Mouse (Mus musculus): Measurements from ENCODE around the gene Krt35.

DNA sequence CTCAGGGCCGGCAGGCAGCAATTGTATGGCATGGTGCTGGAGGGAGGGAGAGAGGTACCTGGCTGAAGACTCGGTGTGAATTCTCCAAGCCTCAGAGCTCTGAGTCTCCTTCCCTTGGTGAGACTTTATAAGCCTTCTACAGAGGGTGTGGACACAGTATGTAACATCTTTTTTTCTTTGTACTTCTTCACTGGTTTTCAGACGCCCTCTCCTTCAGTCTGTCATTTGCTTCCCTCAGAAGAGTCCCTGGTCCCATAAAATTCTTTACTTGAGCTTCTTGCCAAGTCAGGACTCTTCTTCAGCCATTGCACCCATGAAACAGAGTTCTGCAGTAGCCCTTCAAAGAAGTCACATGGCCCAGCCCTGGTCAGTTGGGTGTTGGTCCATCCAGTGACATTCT, 45.6 kb downstream of the Krt35 start, which contains the start of gene Krt31:
- TF ChIP-seq CTCF (IDR thresholded peaks at IDR 0.05; ENCODE audit: control insufficient read depth, insufficient read depth, insufficient read length) (no peak), MYOG (IDR thresholded peaks at IDR 0.05; ENCODE audit: control insufficient read depth, extremely low read depth, insufficient read length) (no peak), MYOD1 (IDR thresholded peaks at IDR 0.05; ENCODE audit: control insufficient read depth, insufficient read length, low read depth) (no peak), USF1 (IDR thresholded peaks at IDR 0.05; ENCODE audit: low read depth) (no peak), MAX (IDR thresholded peaks at IDR 0.05) (no peak), FOSL1 (IDR thresholded peaks at IDR 0.05; ENCODE audit: insufficient read depth, low read length, poor library complexity, severe bottlenecking) (no peak), CEBPB (IDR thresholded peaks at IDR 0.05; ENCODE audit: low read depth) (no peak)

Measured in C2C12 (cell line).